Mouse (Mus musculus) E14TG2a.4 (cell line): ENCODE data around the gene Ccdc151.

Source experiments
- CTCF ChIP-seq: conservative IDR thresholded peaks from 2 replicates; pipeline ENCODE4 v1.5.1; 2014; ENCODE audit warnings: low read length
- NANOG ChIP-seq: IDR thresholded peaks from 2 replicates; pipeline ENCODE4 v1.6.1; 2014; ENCODE audit warnings: borderline replicate concordance, low read length, mixed read lengths
- POU5F1 ChIP-seq: IDR thresholded peaks from 2 replicates; pipeline ENCODE4 v1.6.1; 2014; ENCODE audit warnings: low read length, borderline replicate concordance

DNA sequence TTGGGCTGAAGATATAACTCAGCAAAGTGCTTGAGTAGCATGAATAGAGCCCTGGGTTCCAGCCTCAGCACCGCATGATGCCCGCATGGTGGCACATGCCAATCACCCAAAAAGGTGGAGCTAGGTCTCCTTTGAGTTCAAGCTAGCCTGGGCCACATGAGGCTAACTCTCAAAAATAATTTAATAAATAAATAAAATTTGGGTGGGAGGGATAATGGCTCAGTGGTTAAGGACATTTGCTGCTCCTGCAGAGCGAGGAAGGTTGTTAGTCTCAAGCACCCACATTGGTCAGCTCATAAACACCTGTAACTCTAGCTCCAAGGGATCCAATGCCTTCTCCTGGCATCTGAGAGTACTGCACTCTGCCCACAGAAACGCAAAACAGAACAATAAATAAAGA is 801 bp downstream of the Ccdc151 start:
- TF ChIP-seq CTCF (peak; percentile 13; the same call in 1 of the 2 replicates), NANOG (no peak), POU5F1 (no peak)
